Mouse (Mus musculus) neural tube, embryonic 15.5 days (tissue): ENCODE measurements around the gene Lin54. TPM values are rescaled to one million over a fixed set of nuclear protein-coding genes. Genes with fewer than 3 reads are reported as not detected.

Source experiments
- ATAC-seq: fragments of 200-750 bp; cut with Nextera tagmentation; 2 replicates; pipeline ENCODE4 v1.8.0; 2017; ENCODE audit warnings: mild to moderate bottlenecking, moderate TSS enrichment, moderate library complexity; ENCODE audit not compliant: low FRiP score
- H3K27ac ChIP-seq: fragments of 300-500 bp; sonication (generic); replicated peaks from 2 replicates; pipeline ENCODE4 v1.5.1; 2015; ENCODE audit warnings: mild to moderate bottlenecking, inconsistent platforms
- H3K27me3 ChIP-seq: fragments of 300-500 bp; sonication (generic); replicated peaks from 2 replicates; pipeline ENCODE4 v1.6.1; 2015; ENCODE audit warnings: inconsistent platforms
- H3K36me3 ChIP-seq: fragments of 300-500 bp; sonication (generic); 2 replicates; pipeline ENCODE4 v1.6.1; 2015; ENCODE audit warnings: inconsistent platforms
- H3K4me1 ChIP-seq: fragments of 300-500 bp; sonication (generic); 2 replicates; pipeline ENCODE4 v1.6.1; 2015; ENCODE audit warnings: inconsistent platforms
- H3K4me2 ChIP-seq: fragments of 300-500 bp; sonication (generic); 2 replicates; pipeline ENCODE4 v1.6.1; 2015; ENCODE audit warnings: inconsistent platforms, mild to moderate bottlenecking, moderate library complexity
- H3K4me3 ChIP-seq: fragments of 300-500 bp; sonication (generic); replicated peaks from 2 replicates; pipeline ENCODE4 v1.5.1; 2015; ENCODE audit warnings: mild to moderate bottlenecking, inconsistent platforms
- H3K9ac ChIP-seq: fragments of 300-500 bp; sonication (generic); replicated peaks from 2 replicates; pipeline ENCODE4 v1.6.1; 2015; ENCODE audit warnings: mild to moderate bottlenecking, inconsistent platforms
- H3K9me3 ChIP-seq: fragments of 300-500 bp; sonication (generic); replicated peaks from 2 replicates; pipeline ENCODE4 v1.6.1; 2016; ENCODE audit warnings: inconsistent platforms
- WGBS: fragments of 180-500 bp; shearing (Covaris S2); methylation state at CpG from one replicate; pipeline ENCODE4 v1.1.7; 2015; ENCODE audit warnings: mixed read lengths; 5-methylcytosine and 5-hydroxymethylcytosine counted together
- polyA plus RNA-seq: library from polyadenylated mRNA; unstranded; fragments of >200 nt; fragmentation: Nextera tagmentation; extraction: Ambion mirVana; gene quantifications from 2 replicates; pipeline ENCODE4 v1.2.1, GENCODE M21; 2015

Lin54 gene
- polyA plus RNA-seq, 1 experiment from 2014 or later, result 6.0 TPM

- ATAC-seq, result no peak
- Histone ChIP-seq H3K9me3 (no peaks in the 10 kb centered on the region), H3K36me3 (no peaks in the 10 kb centered on the region), H3K4me2 (no peak overlapping the region), H3K9ac (no peak overlapping the region), H3K4me3 (no peak overlapping the region), H3K4me1 (no peaks in the 10 kb centered on the region), H3K27me3 (no peaks in the 10 kb centered on the region), H3K27ac (no peak overlapping the region)
- whole genome bisulfite sequencing, result 80% methylated on average over 2 of the region's 2 CpGs
Measured at GRCm38 (mm10) chr5:100487120-100487519, 13.3 kb downstream of the Lin54 start.

DNA sequence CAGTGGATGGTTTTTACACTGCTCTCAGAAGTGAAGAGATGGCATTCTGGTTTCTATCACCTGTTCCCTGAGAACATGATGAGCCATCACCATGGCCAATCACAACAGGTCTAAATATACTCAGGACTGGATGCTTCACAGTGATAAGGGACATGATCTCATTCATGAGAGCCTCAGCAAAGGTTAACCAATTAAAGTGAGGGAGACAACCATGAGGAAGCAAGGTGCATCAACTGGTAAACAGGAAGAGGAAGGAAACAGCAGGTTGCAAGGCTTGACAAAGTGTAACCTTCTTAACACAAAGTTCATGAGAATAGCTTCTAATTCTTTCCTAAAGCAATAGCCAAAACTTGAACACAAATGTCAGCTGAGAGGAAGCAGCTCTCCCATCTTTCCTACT, 16.9 kb downstream of the Lin54 start:
- H3K4me3 ChIP-seq, result no peak overlapping the region
- H3K27ac ChIP-seq, result no peak overlapping the region
- H3K36me3 ChIP-seq, result no peaks in the 10 kb centered on the region
- no peak overlapping the region for H3K4me2 ChIP-seq
- no peaks in the 10 kb centered on the region for H3K4me1 ChIP-seq
- no peaks in the 10 kb centered on the region for H3K9me3 ChIP-seq
- H3K27me3 ChIP-seq, result no peaks in the 10 kb centered on the region
- no peak for ATAC-seq
- no peak overlapping the region for H3K9ac ChIP-seq

GRCm38 (mm10) chr5:100477604-100478003, 22.8 kb downstream of the Lin54 start:
- no peak overlapping the region for H3K27ac ChIP-seq
- WGBS, result 92% methylated on average over 9 of the region's 9 CpGs
- H3K4me3 ChIP-seq, result no peak overlapping the region
- ATAC-seq, result no peak
- H3K4me2 ChIP-seq, result no peak overlapping the region
- H3K36me3 ChIP-seq, result peaks cover 4% of the 10 kb centered on the region; the same call in 1 of the 2 replicates
- H3K4me1 ChIP-seq, result no peaks in the 10 kb centered on the region
- no peaks in the 10 kb centered on the region for H3K27me3 ChIP-seq
- no peak overlapping the region for H3K9ac ChIP-seq
- H3K9me3 ChIP-seq, result no peaks in the 10 kb centered on the region

DNA sequence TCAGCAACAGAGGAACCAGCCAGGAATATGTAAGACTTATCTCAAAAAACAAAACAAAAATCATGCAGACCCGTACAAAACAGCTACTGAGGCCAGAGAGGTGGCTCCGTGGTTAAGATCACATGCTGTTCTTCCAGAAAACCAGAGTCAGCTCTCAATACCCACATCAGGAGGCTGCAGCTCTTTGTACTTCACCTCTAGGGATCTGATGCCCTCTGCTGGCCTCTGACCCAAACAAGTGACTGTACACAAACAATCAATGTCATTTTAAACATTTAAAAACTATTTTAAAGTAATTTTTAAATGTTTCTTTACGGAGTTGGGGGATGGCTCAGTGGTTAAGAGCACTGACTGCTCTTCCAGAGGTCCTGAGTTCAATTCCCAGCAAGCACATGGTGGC, 24.1 kb downstream of the Lin54 start:
- Histone ChIP-seq H3K4me3 (no peak overlapping the region), H3K27me3 (no peaks in the 10 kb centered on the region), H3K9me3 (no peaks in the 10 kb centered on the region), H3K36me3 (peaks cover 4% of the 10 kb centered on the region; the same call in 1 of the 2 replicates), H3K4me1 (no peaks in the 10 kb centered on the region), H3K4me2 (no peak overlapping the region), H3K9ac (no peak overlapping the region), H3K27ac (no peak overlapping the region)
- ATAC-seq, result no peak
- 81% methylated on average over 3 of the region's 3 CpGs for WGBS

- no peak overlapping the region for H3K4me3 ChIP-seq
- H3K4me2 ChIP-seq, result no peak overlapping the region
- no peaks in the 10 kb centered on the region for H3K4me1 ChIP-seq
- H3K9me3 ChIP-seq, result no peaks in the 10 kb centered on the region
- WGBS, result 94% methylated on average over 7 of the region's 7 CpGs
- no peak overlapping the region for H3K9ac ChIP-seq
- no peaks in the 10 kb centered on the region for H3K27me3 ChIP-seq
- H3K36me3 ChIP-seq, result peaks cover 7% of the 10 kb centered on the region; the same call in 1 of the 2 replicates
- ATAC-seq, result no peak
- no peak overlapping the region for H3K27ac ChIP-seq
Measured at GRCm38 (mm10) chr5:100467336-100467735, 33.1 kb downstream of the Lin54 start.

- Histone ChIP-seq H3K9ac (no peak overlapping the region), H3K9me3 (no peaks in the 10 kb centered on the region), H3K4me1 (no peaks in the 10 kb centered on the region), H3K36me3 (peaks cover 8% of the 10 kb centered on the region; the same call in 1 of the 2 replicates), H3K27me3 (no peaks in the 10 kb centered on the region), H3K4me3 (no peak overlapping the region), H3K27ac (no peak overlapping the region), H3K4me2 (no peak overlapping the region)
- WGBS, result 90% methylated on average over 10 of the region's 10 CpGs
- ATAC-seq, result no peak
Measured at GRCm38 (mm10) chr5:100466624-100467023, 33.8 kb downstream of the Lin54 start.

GRCm38 (mm10) chr5:100462374-100462773, 38.1 kb downstream of the Lin54 start:
- Histone ChIP-seq H3K27ac (no peak overlapping the region), H3K36me3 (peaks cover 24% of the 10 kb centered on the region), H3K4me1 (no peaks in the 10 kb centered on the region), H3K4me2 (no peak overlapping the region), H3K9ac (no peak overlapping the region), H3K4me3 (no peak overlapping the region), H3K27me3 (no peaks in the 10 kb centered on the region), H3K9me3 (no peaks in the 10 kb centered on the region)
- 98% methylated on average over 2 of the region's 2 CpGs for WGBS
- ATAC-seq, result no peak

DNA sequence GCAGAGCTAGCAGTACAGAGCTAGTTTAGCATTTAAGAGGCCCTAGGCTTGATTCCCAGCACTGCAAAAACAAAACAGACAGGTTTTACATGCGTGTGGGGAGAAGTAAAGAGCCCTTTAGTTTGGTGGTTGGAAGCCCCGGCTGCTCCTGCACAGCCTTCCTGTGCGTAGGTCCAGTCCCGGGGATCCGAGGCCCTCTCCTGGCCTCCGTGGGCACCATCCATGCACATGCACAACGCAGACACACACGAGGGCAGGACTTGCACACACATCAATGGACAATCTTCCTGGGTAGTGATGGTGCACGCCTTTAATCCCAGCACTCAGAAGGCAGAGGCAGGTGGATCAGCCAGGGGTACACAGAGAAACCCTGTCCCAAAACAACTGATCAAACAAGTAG, 38.9 kb downstream of the Lin54 start:
- Histone ChIP-seq H3K27ac (no peak overlapping the region), H3K9ac (no peak overlapping the region), H3K27me3 (no peaks in the 10 kb centered on the region), H3K9me3 (no peaks in the 10 kb centered on the region), H3K4me1 (no peaks in the 10 kb centered on the region), H3K4me2 (no peak overlapping the region), H3K36me3 (peaks cover 24% of the 10 kb centered on the region), H3K4me3 (no peak overlapping the region)
- 94% methylated on average over 9 of the region's 9 CpGs for WGBS
- no peak for ATAC-seq

- no peaks in the 10 kb centered on the region for H3K9me3 ChIP-seq
- no peaks in the 10 kb centered on the region for H3K27me3 ChIP-seq
- no peaks in the 10 kb centered on the region for H3K4me1 ChIP-seq
- peaks cover 27% of the 10 kb centered on the region for H3K36me3 ChIP-seq
- H3K27ac ChIP-seq, result no peak overlapping the region
- no peak overlapping the region for H3K4me3 ChIP-seq
- H3K4me2 ChIP-seq, result no peak overlapping the region
- no peak overlapping the region for H3K9ac ChIP-seq
- no peak for ATAC-seq
- 98% methylated on average over 5 of the region's 5 CpGs for WGBS
Measured at GRCm38 (mm10) chr5:100459468-100459867, 41.0 kb downstream of the Lin54 start.

DNA sequence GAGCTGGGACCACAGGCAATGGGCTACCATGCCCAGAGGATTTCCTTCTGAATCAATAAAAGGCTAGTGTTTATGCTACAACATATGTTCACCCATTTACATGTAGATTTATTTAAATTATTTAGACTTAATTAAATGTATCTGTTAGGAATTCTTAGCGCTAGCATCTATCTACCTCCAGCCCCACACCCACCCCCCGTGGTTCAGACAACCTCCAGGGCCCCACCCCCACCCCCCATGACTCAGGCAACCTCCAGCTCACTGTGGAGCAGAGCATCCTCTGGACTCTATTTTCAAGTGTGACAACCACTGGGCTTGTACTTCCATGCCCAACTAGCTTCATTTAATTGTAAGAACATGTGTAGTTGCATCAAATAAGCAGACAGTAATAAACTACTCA, 48.6 kb downstream of the Lin54 start:
- 56% methylated on average over 2 of the region's 2 CpGs for WGBS
- Histone ChIP-seq H3K27me3 (no peaks in the 10 kb centered on the region), H3K4me1 (no peaks in the 10 kb centered on the region), H3K27ac (no peak overlapping the region), H3K36me3 (peaks cover 14% of the 10 kb centered on the region), H3K4me2 (no peak overlapping the region), H3K4me3 (no peak overlapping the region), H3K9me3 (no peaks in the 10 kb centered on the region), H3K9ac (no peak overlapping the region)
- ATAC-seq, result no peak

DNA sequence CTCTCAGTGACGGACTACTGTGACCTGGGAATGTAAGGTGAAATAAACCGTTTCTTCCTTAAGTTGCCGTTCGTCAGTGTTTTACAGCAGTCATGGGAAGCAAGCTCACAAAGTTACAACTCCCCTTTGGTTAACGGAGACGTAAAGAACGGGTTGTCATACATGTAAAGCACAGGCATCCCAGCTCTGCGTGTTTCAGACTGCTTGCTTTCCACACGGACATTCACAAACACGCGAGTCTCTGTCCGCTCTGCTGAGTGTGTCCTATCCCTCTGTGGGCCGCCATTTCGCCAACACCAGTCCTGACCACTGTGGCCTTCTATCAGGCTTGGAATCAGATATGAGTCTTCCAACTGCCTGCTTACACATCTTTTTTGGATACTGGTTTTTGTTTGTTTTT, 61.6 kb downstream of the Lin54 start:
- Histone ChIP-seq H3K9me3 (no peaks in the 10 kb centered on the region), H3K9ac (no peak overlapping the region), H3K4me3 (no peak overlapping the region), H3K27ac (no peak overlapping the region), H3K4me2 (no peak overlapping the region), H3K27me3 (no peaks in the 10 kb centered on the region), H3K4me1 (no peaks in the 10 kb centered on the region), H3K36me3 (peaks cover 7% of the 10 kb centered on the region)
- no peak for ATAC-seq
- WGBS, result 96% methylated on average over 14 of the region's 14 CpGs

GRCm38 (mm10) chr5:100437917-100438316, 62.5 kb downstream of the Lin54 start:
- no peak for ATAC-seq
- H3K27me3 ChIP-seq, result no peaks in the 10 kb centered on the region
- WGBS, result 93% methylated on average over 5 of the region's 5 CpGs
- no peak overlapping the region for H3K4me3 ChIP-seq
- no peaks in the 10 kb centered on the region for H3K9me3 ChIP-seq
- no peak overlapping the region for H3K27ac ChIP-seq
- peaks cover 4% of the 10 kb centered on the region for H3K36me3 ChIP-seq
- H3K9ac ChIP-seq, result no peak overlapping the region
- H3K4me1 ChIP-seq, result no peaks in the 10 kb centered on the region
- no peak overlapping the region for H3K4me2 ChIP-seq

GRCm38 (mm10) chr5:100437086-100437485, 63.4 kb downstream of the Lin54 start:
- no peaks in the 10 kb centered on the region for H3K4me1 ChIP-seq
- no peak for ATAC-seq
- H3K9ac ChIP-seq, result no peak overlapping the region
- no peaks in the 10 kb centered on the region for H3K27me3 ChIP-seq
- no peak overlapping the region for H3K27ac ChIP-seq
- WGBS, result 96% methylated on average over 4 of the region's 4 CpGs
- H3K4me3 ChIP-seq, result no peak overlapping the region
- H3K36me3 ChIP-seq, result peaks cover 4% of the 10 kb centered on the region
- no peaks in the 10 kb centered on the region for H3K9me3 ChIP-seq
- no peak overlapping the region for H3K4me2 ChIP-seq
